Mouse (Mus musculus) C2C12 (cell line): ENCODE results near the gene Mrln. TPM values are rescaled to one million over a fixed set of nuclear protein-coding genes. Genes with fewer than 3 reads are reported as not detected.
A peak's percentile ranks its signal among the peaks of the same experiment; 100 is the strongest.

ENCODE experiments used
- H3K27me3 ChIP-seq: one replicate; pipeline ENCODE4 v1.6.1; 2011; ENCODE audit not compliant: control insufficient read depth, insufficient read depth, insufficient read length
- H3K36me3 ChIP-seq: one replicate; pipeline ENCODE4 v1.6.1; 2011; ENCODE audit not compliant: control insufficient read depth, insufficient read depth
- H3K4me3 ChIP-seq: one replicate; pipeline ENCODE4 v1.5.1; 2011; ENCODE audit warnings: mild to moderate bottlenecking, control low read depth; ENCODE audit not compliant: poor library complexity, insufficient read depth, severe bottlenecking
- H3K79me2 ChIP-seq: one replicate; pipeline ENCODE4 v1.6.1; 2011; ENCODE audit not compliant: control insufficient read depth, insufficient read depth
- H3K79me3 ChIP-seq: one replicate; pipeline ENCODE4 v1.6.1; 2011; ENCODE audit warnings: low read depth, control low read depth
- H3ac ChIP-seq: one replicate; pipeline ENCODE3; 2011; ENCODE audit warnings: low read depth; ENCODE audit not compliant: control insufficient read depth, insufficient read length
- CEBPB ChIP-seq: IDR thresholded peaks from one replicate; pipeline ENCODE4 v1.6.1; 2011; ENCODE audit warnings: low read depth, mild to moderate bottlenecking, control low read depth, moderate library complexity
- CTCF ChIP-seq: IDR thresholded peaks from one replicate; pipeline ENCODE4 v1.5.1; 2011; ENCODE audit not compliant: control insufficient read depth, insufficient read depth, insufficient read length
- FOSL1 ChIP-seq: IDR thresholded peaks from one replicate; pipeline ENCODE4 v1.8.0; 2011; ENCODE audit warnings: mild to moderate bottlenecking, low read length; ENCODE audit not compliant: poor library complexity, insufficient read depth, severe bottlenecking
- MAX ChIP-seq: IDR thresholded peaks from one replicate; pipeline ENCODE4 v1.6.1; 2011; ENCODE audit warnings: mild to moderate bottlenecking, control low read depth
- MYOD1 ChIP-seq: IDR thresholded peaks from one replicate; pipeline ENCODE4 v1.6.1; 2011; ENCODE audit warnings: low read depth; ENCODE audit not compliant: control insufficient read depth, insufficient read length
- MYOG ChIP-seq: IDR thresholded peaks from one replicate; pipeline ENCODE4 v1.6.1; 2011; ENCODE audit not compliant: control insufficient read depth, insufficient read length; ENCODE audit errors: extremely low read depth
- USF1 ChIP-seq: IDR thresholded peaks from one replicate; pipeline ENCODE4 v1.6.1; 2011; ENCODE audit warnings: low read depth, mild to moderate bottlenecking, control low read depth, moderate library complexity
- polyA plus RNA-seq: library from polyadenylated mRNA; unstranded; fragments of >200 nt; fragmentation: generic; extraction: Trizol; gene quantifications from one replicate; pipeline ENCODE4 v1.2.1, GENCODE M21; 2012; ENCODE audit warnings: missing spikeins

Mrln gene
- polyA plus RNA-seq, 1 experiment, result 2.5 TPM

- H3K27me3 ChIP-seq, result no peaks in the 10 kb centered on the region
- no peak overlapping the region for H3K4me3 ChIP-seq
- H3K79me3 ChIP-seq, result peaks cover 1% of the 10 kb centered on the region
- H3K36me3 ChIP-seq, result peaks cover 45% of the 10 kb centered on the region
- H3ac ChIP-seq, result no peak overlapping the region
- TF ChIP-seq MYOD1, result no peak
- no peaks in the 10 kb centered on the region for H3K79me2 ChIP-seq
Measured at GRCm38 (mm10) chr10:70163681-70164080, 40.8 kb upstream of the Mrln start.

- Histone ChIP-seq H3K79me3 (peaks cover under 1% of the 10 kb centered on the region), H3K36me3 (peaks cover 46% of the 10 kb centered on the region), H3ac (no peak overlapping the region), H3K27me3 (no peaks in the 10 kb centered on the region), H3K79me2 (no peaks in the 10 kb centered on the region), H3K4me3 (no peak overlapping the region)
- TF ChIP-seq CTCF, result peak; percentile 39
- TF ChIP-seq MAX, result no peak
Measured at GRCm38 (mm10) chr10:70165877-70166276, 38.6 kb upstream of the Mrln start.

- Histone ChIP-seq H3K27me3 (no peaks in the 10 kb centered on the region), H3ac (no peak overlapping the region), H3K79me3 (no peaks in the 10 kb centered on the region), H3K79me2 (no peaks in the 10 kb centered on the region), H3K4me3 (no peak overlapping the region), H3K36me3 (peaks cover 49% of the 10 kb centered on the region)
- TF ChIP-seq CEBPB, result no peak
- no peak for TF ChIP-seq CTCF
- no peak for TF ChIP-seq USF1
- no peak for TF ChIP-seq MYOD1
- no peak for TF ChIP-seq FOSL1
- TF ChIP-seq MYOG, result no peak
- TF ChIP-seq MAX, result no peak
Measured at GRCm38 (mm10) chr10:70166427-70166826, 38.0 kb upstream of the Mrln start.

GRCm38 (mm10) chr10:70167625-70168024, 36.8 kb upstream of the Mrln start:
- no peak for TF ChIP-seq MYOG
- TF ChIP-seq CTCF, result no peak
- TF ChIP-seq CEBPB, result no peak
- TF ChIP-seq MYOD1, result no peak
- Histone ChIP-seq H3K27me3 (no peaks in the 10 kb centered on the region), H3ac (no peak overlapping the region), H3K36me3 (peaks cover 54% of the 10 kb centered on the region), H3K79me3 (no peaks in the 10 kb centered on the region), H3K79me2 (no peaks in the 10 kb centered on the region), H3K4me3 (no peak overlapping the region)

- Histone ChIP-seq H3K36me3 (peaks cover 51% of the 10 kb centered on the region), H3K79me3 (no peaks in the 10 kb centered on the region), H3K4me3 (no peak overlapping the region), H3K27me3 (no peaks in the 10 kb centered on the region), H3ac (no peak overlapping the region), H3K79me2 (no peaks in the 10 kb centered on the region)
- TF ChIP-seq USF1, result no peak
- TF ChIP-seq MAX, result no peak
Measured at GRCm38 (mm10) chr10:70168396-70168795, 36.1 kb upstream of the Mrln start.

- TF ChIP-seq MYOG (no peak), MYOD1 (no peak), CEBPB (no peak), FOSL1 (no peak), USF1 (no peak), CTCF (no peak), MAX (no peak)
- H3K36me3 ChIP-seq, result peaks cover 45% of the 10 kb centered on the region
- H3K27me3 ChIP-seq, result no peaks in the 10 kb centered on the region
- H3K79me3 ChIP-seq, result no peaks in the 10 kb centered on the region
- no peak overlapping the region for H3K4me3 ChIP-seq
- no peaks in the 10 kb centered on the region for H3K79me2 ChIP-seq
- H3ac ChIP-seq, result no peak overlapping the region
Measured at GRCm38 (mm10) chr10:70169044-70169443, 35.4 kb upstream of the Mrln start.

GRCm38 (mm10) chr10:70173314-70173713, 31.1 kb upstream of the Mrln start:
- Histone ChIP-seq H3K79me3 (no peaks in the 10 kb centered on the region), H3ac (no peak overlapping the region), H3K36me3 (peaks cover 53% of the 10 kb centered on the region), H3K4me3 (no peak overlapping the region), H3K27me3 (no peaks in the 10 kb centered on the region), H3K79me2 (no peaks in the 10 kb centered on the region)
- TF ChIP-seq CEBPB (no peak), CTCF (peak; percentile 55), FOSL1 (no peak), MAX (no peak)
